Mouse (Mus musculus) small intestine, adult 2 months (tissue): ENCODE measurements at regions not wholly inside any gene's neighbourhood (a gene's known extent, or its start where the extent isn't known, plus 50 kb on each side); places are given as distances from the start of the nearest gene placed in this dataset.

Experiments
- H3K27ac ChIP-seq: fragments of 200-500 bp; 2 replicates; pipeline ENCODE4 v1.5.1; 2012; ENCODE audit warnings: low read depth, low read length, control low read depth, inconsistent platforms; ENCODE audit not compliant: insufficient read depth
- H3K27me3 ChIP-seq: fragments of 200-500 bp; 2 replicates; pipeline ENCODE4 v1.6.1; 2012; ENCODE audit warnings: mild to moderate bottlenecking, moderate library complexity, low read length, inconsistent platforms; ENCODE audit not compliant: control insufficient read depth, insufficient read depth
- H3K36me3 ChIP-seq: fragments of 200-500 bp; 2 replicates; pipeline ENCODE4 v1.6.1; 2012; ENCODE audit warnings: mild to moderate bottlenecking, low read length, control low read depth, inconsistent platforms; ENCODE audit not compliant: control insufficient read depth, insufficient read depth
- H3K4me1 ChIP-seq: fragments of 200-500 bp; 2 replicates; pipeline ENCODE4 v1.6.1; 2012; ENCODE audit warnings: low read length, inconsistent platforms, mixed read lengths; ENCODE audit not compliant: control insufficient read depth, insufficient read depth, insufficient read length
- H3K4me3 ChIP-seq: fragments of 200-500 bp; 2 replicates; pipeline ENCODE4 v1.5.1; 2012; ENCODE audit warnings: low read depth, mild to moderate bottlenecking, control low read depth, inconsistent platforms, low read length, moderate library complexity
- CTCF ChIP-seq: fragments of 200-500 bp; IDR thresholded peaks from 2 replicates; pipeline ENCODE4 v1.5.1; 2012; ENCODE audit warnings: low read depth, mild to moderate bottlenecking, control low read depth, inconsistent platforms, low read length, moderate library complexity, mixed read lengths; ENCODE audit not compliant: insufficient replicate concordance, insufficient read length; ENCODE audit errors: extremely low read depth
- POLR2A ChIP-seq: fragments of 200-500 bp; IDR thresholded peaks from 2 replicates; pipeline ENCODE4 v1.6.1; 2012; ENCODE audit warnings: low read depth, mild to moderate bottlenecking, control low read depth, inconsistent platforms, low read length, moderate library complexity
- WGBS: fragments of 180-500 bp; shearing (Covaris S2); methylation state at CpG from one replicate; pipeline ENCODE4 v1.1.7; 2018; 5-methylcytosine and 5-hydroxymethylcytosine counted together

DNA sequence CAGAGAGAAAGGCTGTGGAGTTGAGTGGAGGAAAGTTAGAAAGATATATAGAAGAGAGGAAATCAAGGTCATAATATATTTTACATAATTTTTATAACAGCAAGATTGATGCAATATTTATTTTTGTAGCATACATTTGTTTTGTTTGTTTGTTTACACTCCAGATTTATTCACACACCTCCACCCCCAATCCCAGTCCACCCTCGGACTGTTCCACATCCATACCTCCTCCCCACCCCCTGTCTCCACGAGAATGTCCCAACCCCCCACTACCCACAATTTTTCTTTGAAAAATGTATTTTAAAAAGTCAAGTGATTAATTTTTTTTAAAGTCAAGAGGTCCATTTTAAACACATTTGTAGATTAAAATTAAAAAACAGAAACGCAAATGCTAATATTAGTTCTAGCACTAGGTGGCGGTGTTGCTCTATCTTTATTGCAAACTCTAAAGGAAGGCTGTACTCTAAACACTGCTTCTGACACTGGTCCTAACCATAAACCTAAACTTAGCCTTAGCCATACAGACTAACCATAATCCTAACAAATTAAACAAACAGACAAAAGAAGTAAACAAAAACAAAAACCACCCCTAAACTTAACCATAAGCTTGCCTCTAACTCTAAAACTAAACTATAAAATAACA lies 67.8 kb downstream of the Olfr1505 start:
- no peak overlapping the region for H3K27ac ChIP-seq
- H3K4me1 ChIP-seq: no peaks in the 10 kb centered on the region
- H3K27me3 ChIP-seq: no peaks in the 10 kb centered on the region
- H3K36me3 ChIP-seq: no peaks in the 10 kb centered on the region
- WGBS: 22% methylated on average over 4 of the region's 4 CpGs
- TF ChIP-seq POLR2A: no peak
- peak; percentile 24; the same call in 1 of the 2 replicates for TF ChIP-seq CTCF
- H3K4me3 ChIP-seq: no peak overlapping the region

DNA sequence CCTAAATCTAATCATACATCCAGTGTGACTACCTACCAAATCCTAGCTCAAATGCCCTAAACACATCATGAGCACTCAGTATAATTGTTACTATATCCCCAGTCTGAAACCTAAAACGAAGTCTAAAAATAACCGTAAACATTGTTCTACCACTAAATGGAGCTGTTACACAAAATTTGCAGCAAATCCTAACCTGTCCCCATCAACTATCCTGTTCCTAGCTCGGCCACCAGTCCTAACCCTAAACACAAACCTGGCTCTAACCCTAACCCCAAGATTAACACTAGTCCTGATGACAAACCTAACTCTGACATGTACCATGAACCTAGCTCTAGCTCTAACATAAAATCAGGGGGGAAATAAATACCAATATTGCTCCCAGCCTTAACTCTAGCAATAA lies 69.5 kb downstream of the Olfr1505 start:
- TF ChIP-seq CTCF: no peak
- TF ChIP-seq POLR2A: no peak
- Histone ChIP-seq H3K36me3 (no peaks in the 10 kb centered on the region), H3K27me3 (no peaks in the 10 kb centered on the region), H3K27ac (no peak overlapping the region), H3K4me3 (no peak overlapping the region), H3K4me1 (no peaks in the 10 kb centered on the region)
- WGBS: 69% methylated on average over 3 of the region's 3 CpGs
